Mouse (Mus musculus) layer of hippocampus, postnatal 25 days (tissue): ENCODE results near the gene Grik4. TPM values are rescaled to one million over a fixed set of nuclear protein-coding genes. Genes with fewer than 3 reads are reported as not detected.
"Not testable (repeated sequence)": the region's sequence is repeated elsewhere in the genome, so short reads cannot be mapped to it uniquely, and the experiment has no call there.

Experiments used
- DNase-seq, 2 experiments: peaks; one replicate each; pipeline ENCODE4 v3.0.0; 2022; ENCODE audit warnings: mixed read lengths in 2 of 2, low spot score in 1 of 2; ENCODE audit errors: extremely low spot score in 1 of 2
- total RNA-seq, 2 experiments: library from RNA; stranded (reverse); gene quantifications; 2 replicates each; pipeline ENCODE4 v1.2.3; 2021

Gene Grik4
- total RNA-seq, 2 experiments from 2014 or later = 57.0 to 60.9 TPM

- no peak for DNase-seq
Measured at GRCm38 (mm10) chr9:42800138-42800537, 144.2 kb downstream of the Grik4 start.

DNA sequence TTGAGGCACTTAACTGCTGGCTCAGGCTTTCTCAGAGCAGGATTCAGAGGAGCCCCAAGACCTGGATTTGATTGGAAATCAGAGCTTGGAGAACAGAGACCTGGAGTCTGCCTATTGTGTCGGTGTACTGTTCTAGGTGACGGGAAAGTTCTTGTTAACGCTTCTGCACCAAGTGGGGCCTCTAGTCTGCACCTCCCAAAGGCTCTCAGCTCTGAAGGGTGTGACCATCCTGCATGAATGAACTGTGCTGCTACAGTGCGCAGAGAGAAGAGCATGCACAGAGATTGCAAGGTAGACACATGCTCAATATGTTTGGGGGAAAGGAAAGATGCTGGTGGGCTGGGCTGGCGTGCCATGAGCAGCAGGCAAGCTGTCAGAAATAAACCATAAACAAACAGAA is 144.6 kb downstream of the Grik4 start:
- DNase-seq = no peak

- DNase-seq = no peak
Measured at GRCm38 (mm10) chr9:42799242-42799641, 145.1 kb downstream of the Grik4 start.

GRCm38 (mm10) chr9:42798280-42798679 is 146.0 kb downstream of the Grik4 start:
- DNase-seq = no peak

DNA sequence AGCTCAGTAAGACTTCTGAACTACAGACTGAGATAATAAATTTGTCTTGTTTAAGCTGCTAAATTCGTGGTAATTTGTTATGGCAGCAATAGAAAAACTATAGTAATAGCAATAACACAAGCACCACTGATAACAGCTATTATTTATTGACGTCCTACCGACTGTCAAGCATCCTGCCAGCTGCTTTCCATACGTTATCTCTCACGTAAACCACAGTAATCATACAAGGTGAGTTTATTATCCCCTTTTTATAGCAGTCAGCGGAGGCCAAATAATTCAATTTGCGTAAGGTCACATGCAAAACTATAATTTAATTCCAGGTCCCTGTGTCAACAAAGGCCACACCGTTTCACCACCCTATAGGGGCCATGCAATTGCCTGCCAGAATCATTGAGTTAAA is 147.0 kb downstream of the Grik4 start:
- DNase-seq = no peak

DNA sequence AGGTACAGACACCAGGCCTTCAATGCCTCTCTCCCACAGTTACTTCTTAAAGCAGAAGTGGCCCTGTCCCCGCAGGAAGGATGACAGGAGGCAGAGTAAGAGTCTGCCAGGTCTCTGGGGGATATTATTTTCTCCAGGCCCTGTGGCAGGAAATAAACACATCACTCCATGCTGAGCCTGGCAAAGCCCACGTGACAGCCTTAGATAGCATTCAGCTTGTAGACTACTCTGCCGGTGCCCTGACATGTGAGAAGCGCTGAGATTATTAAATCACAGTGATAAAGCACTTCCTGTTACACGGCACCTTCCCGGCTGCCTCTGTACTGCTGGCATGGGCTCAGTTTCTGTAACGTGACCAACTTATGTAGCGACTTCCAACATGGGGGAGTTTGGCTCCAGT is 148.4 kb downstream of the Grik4 start:
- no peak for DNase-seq

DNA sequence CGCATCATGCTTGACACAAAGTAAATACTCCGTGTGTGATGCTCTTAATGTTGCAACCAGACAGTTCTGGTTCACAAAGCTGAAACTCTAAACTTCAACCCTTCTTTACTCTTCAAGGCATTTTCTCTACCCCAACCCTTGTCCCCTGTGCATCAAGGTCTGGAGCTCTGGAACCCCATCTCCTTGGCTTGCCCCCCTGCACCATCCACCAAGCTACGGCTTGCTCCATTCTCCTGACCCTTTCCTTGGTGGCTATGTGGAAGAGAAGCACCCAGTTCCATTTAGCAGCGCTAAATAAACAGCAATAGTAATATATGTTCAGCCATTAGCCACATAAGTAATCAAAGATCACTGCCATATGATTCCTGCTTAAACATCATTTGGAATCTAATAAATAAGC is 150.3 kb downstream of the Grik4 start:
- no peak for DNase-seq

DNA sequence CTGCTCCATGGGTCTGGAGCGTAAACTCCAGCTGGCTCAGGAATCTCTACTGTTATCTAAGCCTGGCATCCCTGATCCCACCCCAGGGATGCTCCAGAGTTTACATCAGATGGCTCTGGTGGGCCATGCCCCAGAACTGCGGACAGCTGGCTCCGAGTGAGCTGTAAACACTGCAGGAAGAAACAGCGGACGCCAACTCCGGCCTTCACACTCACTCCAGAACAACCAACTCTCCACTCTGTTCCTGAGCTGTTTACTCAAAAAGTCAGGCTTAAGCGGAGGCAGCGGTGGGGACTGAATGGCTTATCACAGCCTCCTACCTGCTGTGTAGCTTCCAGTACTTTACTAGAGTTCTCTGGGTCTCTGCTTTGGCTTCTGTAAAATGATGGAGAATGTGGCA is 150.7 kb downstream of the Grik4 start:
- DNase-seq = no peak

DNA sequence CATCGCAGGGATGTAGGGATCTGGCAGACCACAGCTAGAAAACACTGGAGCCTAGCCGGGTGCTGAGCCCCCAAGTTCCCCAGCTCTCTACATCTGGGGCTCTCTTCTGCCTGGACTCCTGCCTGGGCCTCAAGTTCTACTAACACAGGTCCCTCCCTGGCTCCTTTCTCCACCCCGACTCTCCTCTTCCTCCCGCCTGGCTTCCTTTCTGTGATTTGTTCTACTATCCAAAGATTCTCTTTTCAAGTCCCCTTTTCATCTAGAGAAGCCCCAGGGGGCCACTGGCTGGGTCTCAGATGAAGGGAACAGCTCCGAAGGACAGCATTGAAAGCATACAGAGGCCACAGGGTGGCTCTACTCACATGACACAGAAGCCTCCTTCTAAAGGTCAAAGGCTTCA is 151.9 kb downstream of the Grik4 start:
- DNase-seq = no peak

DNA sequence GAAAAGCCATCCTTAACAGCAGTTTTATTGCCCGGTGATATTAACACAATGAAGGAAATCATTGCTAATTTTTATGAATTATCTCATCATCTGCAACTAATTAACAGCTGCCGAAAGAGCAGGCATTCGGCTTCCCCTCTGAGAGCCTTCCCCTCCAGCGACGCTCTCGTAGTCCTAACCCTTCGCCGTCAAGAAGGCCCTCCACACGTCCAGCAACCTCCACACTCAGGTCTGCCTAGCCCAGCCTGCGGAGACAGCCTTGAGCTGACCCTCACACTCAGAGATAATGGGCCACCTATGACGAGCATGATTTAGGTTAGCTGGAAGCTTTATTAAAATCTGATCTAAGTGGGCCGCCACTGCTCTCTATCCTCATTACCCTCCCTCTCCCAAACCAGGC is 152.5 kb downstream of the Grik4 start:
- no peak for DNase-seq

- no peak for DNase-seq
Measured at GRCm38 (mm10) chr9:42791346-42791745, 152.9 kb downstream of the Grik4 start.

DNA sequence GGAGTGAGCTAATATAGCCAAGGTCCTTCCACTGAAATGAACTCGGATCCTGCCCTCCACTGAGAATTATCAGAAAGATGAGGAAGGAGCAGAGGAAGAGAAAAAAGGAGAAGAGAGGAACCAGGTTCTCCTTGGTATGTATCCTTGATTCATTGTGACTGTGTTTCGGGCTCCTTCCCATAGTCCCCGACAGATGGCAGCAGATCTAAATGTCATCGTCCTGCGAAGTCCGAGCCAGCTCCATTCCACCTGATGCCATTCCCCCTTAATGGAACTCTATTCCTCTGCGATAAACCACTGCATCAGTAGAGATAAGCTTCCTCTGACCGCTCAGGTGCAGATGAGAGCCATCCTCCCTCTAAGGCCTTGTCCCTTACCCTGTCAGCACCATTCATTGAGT is 155.8 kb downstream of the Grik4 start:
- DNase-seq = peak in 1 of 2 experiments; percentile 54

GRCm38 (mm10) chr9:42786882-42787281 is 157.4 kb downstream of the Grik4 start:
- no peak for DNase-seq

- DNase-seq = no peak
Measured at GRCm38 (mm10) chr9:42786286-42786685, 158.0 kb downstream of the Grik4 start.

DNA sequence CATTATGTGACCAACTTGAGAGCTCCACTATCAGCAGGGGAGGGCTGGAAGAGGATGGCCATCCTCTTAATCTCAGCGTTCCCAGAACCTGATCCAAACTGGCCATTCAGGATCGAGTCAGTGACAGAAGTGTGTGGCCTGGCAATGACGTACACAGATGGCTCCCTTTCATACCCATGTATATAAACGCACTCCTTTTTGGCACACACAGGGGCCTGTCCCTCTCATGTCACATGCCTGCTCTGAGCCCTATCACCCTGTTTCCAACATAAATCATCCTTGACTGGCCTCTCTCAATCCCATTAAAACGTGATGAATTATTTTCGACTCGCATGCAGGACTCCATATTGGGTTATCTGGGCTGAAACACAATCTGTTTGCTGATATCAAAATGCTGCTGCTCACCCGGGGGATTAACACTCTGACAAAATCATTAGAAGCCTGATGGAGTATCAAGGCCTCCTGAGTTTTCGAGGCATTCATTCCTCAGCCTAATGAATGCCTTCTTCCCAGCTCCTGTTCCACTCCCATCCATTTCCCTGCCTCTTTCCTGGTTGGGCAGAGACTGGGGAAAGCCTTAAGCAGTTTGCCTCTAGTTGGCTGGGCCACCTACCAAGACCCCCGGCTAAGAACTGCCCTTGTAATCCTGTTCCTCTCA is 159.0 kb downstream of the Grik4 start:
- no peak for DNase-seq

GRCm38 (mm10) chr9:42783248-42783903 is 160.9 kb downstream of the Grik4 start:
- DNase-seq = no peak

GRCm38 (mm10) chr9:42778471-42779263 is 165.6 kb downstream of the Grik4 start:
- not testable (repeated sequence) for DNase-seq

GRCm38 (mm10) chr9:42777913-42778312 is 166.4 kb downstream of the Grik4 start:
- no peak for DNase-seq

- no peak for DNase-seq
Measured at GRCm38 (mm10) chr9:42776804-42777203, 167.5 kb downstream of the Grik4 start.

- DNase-seq = no peak
Measured at GRCm38 (mm10) chr9:42764823-42765560, 179.3 kb downstream of the Grik4 start.

GRCm38 (mm10) chr9:42758682-42759205 is 185.5 kb downstream of the Grik4 start:
- no peak for DNase-seq
